Mouse (Mus musculus): ENCODE results near the gene Selenoh.

GRCm38 (mm10) chr2:84632001-84632400 lies 38.6 kb downstream of the Selenoh start:
- TF ChIP-seq GATA1 (IDR thresholded peaks at IDR 0.05; ENCODE audit: borderline replicate concordance, low read length) (no peak), FLI1 (IDR thresholded peaks at IDR 0.05; ENCODE audit: low read length) (no peak)
